Mouse (Mus musculus) embryonic facial prominence, embryonic 13.5 days (tissue): ENCODE measurements around the gene Skp1a. TPM values are rescaled to one million over a fixed set of nuclear protein-coding genes. Genes with fewer than 3 reads are reported as not detected.
"Not testable (repeated sequence)": the region's sequence is repeated elsewhere in the genome, so short reads cannot be mapped to it uniquely, and the experiment has no call there.

Experiments used
- ATAC-seq: fragments of 200-750 bp; cut with Nextera tagmentation; 2 replicates; pipeline ENCODE4 v1.8.0; 2017; ENCODE audit warnings: low read depth; ENCODE audit not compliant: insufficient number of reproducible peaks, insufficient read depth, low FRiP score, low TSS enrichment
- H3K27ac ChIP-seq: fragments of 300-500 bp; sonication (generic); 2 replicates; pipeline ENCODE4 v1.5.1; 2015; ENCODE audit warnings: moderate library complexity, mild to moderate bottlenecking, inconsistent platforms
- H3K27me3 ChIP-seq: fragments of 300-500 bp; sonication (generic); 2 replicates; pipeline ENCODE4 v1.6.1; 2015; ENCODE audit warnings: mild to moderate bottlenecking, inconsistent platforms
- H3K36me3 ChIP-seq: fragments of 300-500 bp; sonication (generic); 2 replicates; pipeline ENCODE4 v1.6.1; 2015; ENCODE audit warnings: mild to moderate bottlenecking, inconsistent platforms
- H3K4me1 ChIP-seq: fragments of 300-500 bp; sonication (generic); 2 replicates; pipeline ENCODE4 v1.6.1; 2015; ENCODE audit warnings: inconsistent platforms
- H3K4me2 ChIP-seq: fragments of 300-500 bp; sonication (generic); 2 replicates; pipeline ENCODE4 v1.6.1; 2015; ENCODE audit warnings: moderate library complexity, mild to moderate bottlenecking, inconsistent platforms
- H3K4me3 ChIP-seq: fragments of 300-500 bp; sonication (generic); 2 replicates; pipeline ENCODE4 v1.5.1; 2015; ENCODE audit warnings: mild to moderate bottlenecking, inconsistent platforms
- H3K9ac ChIP-seq: fragments of 300-500 bp; sonication (generic); 2 replicates; pipeline ENCODE4 v1.6.1; 2015; ENCODE audit warnings: mild to moderate bottlenecking, inconsistent platforms
- H3K9me3 ChIP-seq: fragments of 300-500 bp; sonication (generic); 2 replicates; pipeline ENCODE4 v1.6.1; 2016; ENCODE audit warnings: inconsistent platforms
- WGBS: fragments of 180-500 bp; shearing (Covaris S2); methylation state at CpG from one replicate; pipeline ENCODE4 v1.1.7; 2015; ENCODE audit warnings: mixed read lengths; 5-methylcytosine and 5-hydroxymethylcytosine counted together
- polyA plus RNA-seq: library from polyadenylated mRNA; unstranded; fragments of >200 nt; fragmentation: Nextera tagmentation; extraction: Ambion mirVana; gene quantifications from 2 replicates; pipeline ENCODE4 v1.2.1, GENCODE M21; 2015

Skp1a gene
- polyA plus RNA-seq = 945 and 951 TPM in 2 replicates

- WGBS = under 1% methylated on average over 87 of the region's 87 CpGs
- H3K4me1 ChIP-seq = peaks cover 20% of the 10 kb centered on the region
- H3K9me3 ChIP-seq = no peaks in the 10 kb centered on the region
- peak within 1 kb of the TSS; percentile 95 for H3K27ac ChIP-seq
- peak within 1 kb of the TSS; percentile 98 for H3K4me3 ChIP-seq
- H3K9ac ChIP-seq = peak within 1 kb of the TSS; percentile 99
- H3K4me2 ChIP-seq = peak within 1 kb of the TSS; percentile 81
- no peaks in the 10 kb centered on the region for H3K27me3 ChIP-seq
- peak; percentile 79 for ATAC-seq
- H3K36me3 ChIP-seq = peaks cover 4% of the 10 kb centered on the region
Observed at GRCm38 (mm10) chr11:52231606-52232541, at the start of gene Skp1a. Gene Skp1a (plus strand): TSS chr11:52231995.

GRCm38 (mm10) chr11:52196496-52197023 lies 35.2 kb upstream of the Skp1a start:
- not testable (repeated sequence) for H3K9me3 ChIP-seq, ATAC-seq, H3K27me3 ChIP-seq, H3K4me3 ChIP-seq, H3K4me1 ChIP-seq, H3K36me3 ChIP-seq, H3K27ac ChIP-seq, H3K9ac ChIP-seq, H3K4me2 ChIP-seq
- WGBS = 78% methylated on average over 8 of the region's 8 CpGs

GRCm38 (mm10) chr11:52213887-52214286 lies 17.9 kb upstream of the Skp1a start, which contains the start of gene Olfr1371:
Gene Olfr1371 (minus strand): TSS chr11:52213987.
- ATAC-seq = no peak
- H3K9ac ChIP-seq = no peak within 1 kb of the TSS
- no peak within 1 kb of the TSS for H3K27ac ChIP-seq
- no peaks in the 10 kb centered on the region for H3K27me3 ChIP-seq
- no peak within 1 kb of the TSS for H3K4me2 ChIP-seq
- no peaks in the 10 kb centered on the region for H3K9me3 ChIP-seq
- H3K4me1 ChIP-seq = no peaks in the 10 kb centered on the region
- no peak within 1 kb of the TSS for H3K4me3 ChIP-seq
- H3K36me3 ChIP-seq = no peaks in the 10 kb centered on the region

GRCm38 (mm10) chr11:52220282-52220681 lies 11.5 kb upstream of the Skp1a start:
- Histone ChIP-seq H3K36me3 (no peaks in the 10 kb centered on the region), H3K27ac (no peak overlapping the region), H3K4me2 (peak overlapping the region; percentile 34), H3K4me3 (no peak overlapping the region), H3K9ac (no peak overlapping the region), H3K27me3 (peaks cover 14% of the 10 kb centered on the region), H3K9me3 (no peaks in the 10 kb centered on the region), H3K4me1 (peaks cover 5% of the 10 kb centered on the region; the same call in 1 of the 2 replicates)
- ATAC-seq = peak; percentile 43; the same call in 1 of the 2 replicates
- WGBS = 12% methylated on average over 4 of the region's 4 CpGs

GRCm38 (mm10) chr11:52221921-52222320 lies 9.9 kb upstream of the Skp1a start:
- H3K4me3 ChIP-seq, H3K4me2 ChIP-seq, H3K9ac ChIP-seq, H3K36me3 ChIP-seq, H3K9me3 ChIP-seq, H3K27ac ChIP-seq, ATAC-seq, H3K4me1 ChIP-seq: not testable (repeated sequence)
- H3K27me3 ChIP-seq = peaks cover 14% of the 10 kb centered on the region
- WGBS = 87% methylated on average over 6 of the region's 6 CpGs

- H3K4me3 ChIP-seq = no peak overlapping the region
- ATAC-seq = no peak
- 67% methylated on average over 6 of the region's 6 CpGs for WGBS
Observed at GRCm38 (mm10) chr11:52222891-52223290, 8.9 kb upstream of the Skp1a start.

GRCm38 (mm10) chr11:52223968-52224682 lies 7.7 kb upstream of the Skp1a start:
- peaks cover 14% of the 10 kb centered on the region for H3K27me3 ChIP-seq
- H3K4me1 ChIP-seq = peaks cover 5% of the 10 kb centered on the region; the same call in 1 of the 2 replicates
- H3K9me3 ChIP-seq = no peaks in the 10 kb centered on the region
- H3K4me2 ChIP-seq = peak overlapping the region; percentile 42
- H3K9ac ChIP-seq = no peak overlapping the region
- H3K36me3 ChIP-seq = no peaks in the 10 kb centered on the region
- H3K4me3 ChIP-seq = peak overlapping the region; percentile 21
- peak overlapping the region; percentile 55 for H3K27ac ChIP-seq
- ATAC-seq = 0 out of 2 replicates have a peak, but pooled peaks have one; percentile 48
- 10% methylated on average over 19 of the region's 19 CpGs for WGBS

More at GRCm38 (mm10) chr11:52222891-52223290, 8.9 kb upstream of the Skp1a start:
- H3K9me3 ChIP-seq = no peaks in the 10 kb centered on the region
- no peak overlapping the region for H3K27ac ChIP-seq
- H3K9ac ChIP-seq = no peak overlapping the region
- H3K4me2 ChIP-seq = no peak overlapping the region
- H3K27me3 ChIP-seq = peaks cover 14% of the 10 kb centered on the region
- H3K36me3 ChIP-seq = no peaks in the 10 kb centered on the region
- H3K4me1 ChIP-seq = peaks cover 5% of the 10 kb centered on the region; the same call in 1 of the 2 replicates

GRCm38 (mm10) chr11:52225986-52226599 lies 5.7 kb upstream of the Skp1a start:
- Histone ChIP-seq H3K36me3 (no peaks in the 10 kb centered on the region), H3K27me3 (peaks cover 14% of the 10 kb centered on the region), H3K4me1 (peaks cover 10% of the 10 kb centered on the region), H3K4me2 (no peak overlapping the region), H3K27ac (no peak overlapping the region), H3K9me3 (no peaks in the 10 kb centered on the region), H3K9ac (no peak overlapping the region), H3K4me3 (no peak overlapping the region)
- no peak for ATAC-seq
- 60% methylated on average over 3 of the region's 3 CpGs for WGBS

- ATAC-seq = no peak
- Histone ChIP-seq H3K27me3 (peaks cover 14% of the 10 kb centered on the region), H3K36me3 (no peaks in the 10 kb centered on the region), H3K4me1 (peaks cover 10% of the 10 kb centered on the region), H3K27ac (no peak overlapping the region), H3K9ac (no peak overlapping the region), H3K4me3 (no peak overlapping the region), H3K9me3 (no peaks in the 10 kb centered on the region), H3K4me2 (no peak overlapping the region)
- 66% methylated on average over 3 of the region's 3 CpGs for WGBS
Observed at GRCm38 (mm10) chr11:52227053-52227452, 4.7 kb upstream of the Skp1a start.

- Histone ChIP-seq H3K9me3 (no peaks in the 10 kb centered on the region), H3K4me3 (no peak overlapping the region), H3K4me1 (peaks cover 10% of the 10 kb centered on the region), H3K27me3 (peaks cover 14% of the 10 kb centered on the region), H3K27ac (no peak overlapping the region), H3K36me3 (no peaks in the 10 kb centered on the region), H3K4me2 (no peak overlapping the region), H3K9ac (no peak overlapping the region)
- no peak for ATAC-seq
- 72% methylated on average over 13 of the region's 13 CpGs for WGBS
Observed at GRCm38 (mm10) chr11:52227466-52228226, 4.1 kb upstream of the Skp1a start.
